In the genomic region with DNA sequence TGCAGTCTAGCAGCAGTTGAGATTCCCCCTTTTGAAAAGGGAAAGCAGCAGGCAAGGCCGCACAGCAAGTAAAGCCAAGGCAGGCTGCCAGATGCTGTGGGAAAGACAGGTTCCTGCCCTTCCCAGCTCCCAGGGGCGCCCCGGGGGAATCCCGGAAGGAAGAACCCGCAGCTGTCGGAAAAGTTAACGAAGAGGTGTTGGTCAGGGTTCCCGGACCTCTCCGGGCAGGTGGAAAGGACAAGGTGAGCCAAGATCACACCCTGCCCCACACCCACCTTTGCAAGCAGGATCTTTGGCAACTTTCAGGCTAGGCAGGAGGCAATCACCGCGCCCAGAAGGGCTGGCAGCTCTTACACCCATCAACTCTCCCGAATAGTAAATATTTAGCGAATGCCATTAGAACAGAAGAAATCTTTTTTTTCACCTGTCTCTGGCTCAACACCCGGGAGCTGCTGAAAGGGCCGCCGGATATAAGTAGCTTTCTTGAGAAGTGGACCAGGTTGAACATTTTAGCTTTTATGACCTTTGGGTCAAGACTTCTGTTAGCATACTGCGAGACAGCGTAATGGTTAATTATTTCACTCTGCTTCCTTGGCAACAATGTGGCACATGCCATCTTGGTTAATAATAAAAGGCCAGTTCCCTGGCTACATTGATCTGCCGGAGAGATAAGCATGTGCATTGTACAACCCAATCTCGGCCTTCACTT, we compare ENCODE assay signal across 9 mouse cellular contexts. TPM values are rescaled to one million over a fixed set of nuclear protein-coding genes. Genes with fewer than 3 reads are reported as not detected.
DNase-seq lines count a peak whose midpoint lies in the region; ATAC-seq and TF ChIP-seq lines count a peak whose summit lies in the region.
"Had no signal": no experiment of that assay in that cellular context is flagged by ENCODE, and none has a peak within 500 bp of the region (broad histone marks: within the 10 kb centered on the region; RNA-seq: fewer than 3 reads in every experiment).

No protein-coding gene starts in this region.

- intact Hi-C loops in gastrocnemius, adult 2 months (cut with DNase I): no loop called here

- H3K27ac ChIP-seq in gastrocnemius, adult 2 months: no peak overlapping the region
- H3K27ac ChIP-seq in lung, embryonic 16.5 days (ENCODE audit: low read length): peak overlapping the region; percentile 85
- H3K27ac ChIP-seq in midbrain, embryonic 15.5 days: no peak overlapping the region

- no peaks in the 10 kb centered on the region for H3K9me3 ChIP-seq in lung, embryonic 16.5 days (ENCODE audit: control insufficient read depth, low read length)
- no peaks in the 10 kb centered on the region for H3K9me3 ChIP-seq in midbrain, embryonic 15.5 days

- peak overlapping the region; percentile 43 for H3K4me3 ChIP-seq in gastrocnemius, adult 2 months
- no peak overlapping the region for H3K4me3 ChIP-seq in lung, embryonic 16.5 days (ENCODE audit: low read length)
- H3K4me3 ChIP-seq in midbrain, embryonic 15.5 days: no peak overlapping the region

- no peak for TF ChIP-seq CTCF in gastrocnemius, adult 2 months (IDR thresholded peaks at IDR 0.05)

- no peaks in the 10 kb centered on the region for H3K36me3 ChIP-seq in lung, embryonic 16.5 days (ENCODE audit: control insufficient read depth, insufficient read depth, low read length)
- H3K36me3 ChIP-seq in midbrain, embryonic 15.5 days (replicated peaks): no peaks in the 10 kb centered on the region

- no peaks in the 10 kb centered on the region for H3K4me1 ChIP-seq in lung, embryonic 16.5 days (replicated peaks; ENCODE audit: control insufficient read depth, insufficient read depth, low read length)
- no peaks in the 10 kb centered on the region for H3K4me1 ChIP-seq in midbrain, embryonic 15.5 days

- ATAC-seq in lung, embryonic 16.5 days (ENCODE audit: low read depth): peak; percentile 80
- ATAC-seq in midbrain, embryonic 15.5 days (replicated peaks): no peak
- ATAC-seq: Patski had no signal

- peak; percentile 51 for DNase-seq in gastrocnemius, adult 2 months
- DNase-seq in gastrocnemius, postnatal 25 days: no peak
- DNase-seq in NIH3T3 (ENCODE audit: low read depth): peak; percentile 25
- peak; percentile 84 for DNase-seq in kidney, adult 18-20 months
- no peak for DNase-seq in B cell, adult 2 months
- DNase-seq in layer of hippocampus, postnatal 36 days: no peak

- H3K27me3 ChIP-seq in lung, embryonic 16.5 days (ENCODE audit: control insufficient read depth, insufficient read depth, low read depth, low read length): no peaks in the 10 kb centered on the region
- H3K27me3 ChIP-seq in midbrain, embryonic 15.5 days (replicated peaks): no peaks in the 10 kb centered on the region
- H3K27me3 ChIP-seq: Patski had no signal

- H3K9ac ChIP-seq in lung, embryonic 16.5 days (ENCODE audit: low read length): 0 out of 2 replicates have a peak overlapping the region, but pooled peaks have one; percentile 0
- no peak overlapping the region for H3K9ac ChIP-seq in midbrain, embryonic 15.5 days

- peak overlapping the region; percentile 24; the same call in 1 of the 2 replicates for H3K4me2 ChIP-seq in lung, embryonic 16.5 days (ENCODE audit: low read depth, low read length)
- H3K4me2 ChIP-seq in midbrain, embryonic 15.5 days: no peak overlapping the region

- 25% methylated on average over 20 of the region's 20 CpGs for WGBS in lung, embryonic 16.5 days
- 58% methylated on average over 20 of the region's 20 CpGs for WGBS in midbrain, embryonic 15.5 days

RNA-seq across cellular contexts. Expression of a gene that starts 11.4 kb away (rescaled TPM):
- not detected for total RNA-seq in gastrocnemius, adult 2 months (2021)
- total RNA-seq in gastrocnemius, postnatal 25 days (2021): not detected
- 0.77 and 0.87 TPM in 2 replicates for polyA plus RNA-seq in lung, embryonic 16.5 days (2015; fragmentation: Nextera tagmentation; extraction: Ambion mirVana)
- total RNA-seq in layer of hippocampus, postnatal 36 days (2021): not detected
- not detected in 2 replicates for polyA plus RNA-seq in midbrain, embryonic 15.5 days (2015; fragmentation: Nextera tagmentation; extraction: Ambion mirVana)
- polyA plus RNA-seq: Patski had no signal

RNA-seq across cellular contexts. Expression of a gene that starts 39.7 kb away (rescaled TPM):
- total RNA-seq in gastrocnemius, adult 2 months (2021): 100 to 1,000 TPM; 201 to 232 TPM
- total RNA-seq in gastrocnemius, postnatal 25 days (2021): 100 to 1,000 TPM; 177 to 180 TPM
- 186 and 187 TPM in 2 replicates for polyA plus RNA-seq in lung, embryonic 16.5 days (2015; fragmentation: Nextera tagmentation; extraction: Ambion mirVana)
- total RNA-seq in layer of hippocampus, postnatal 36 days (2021): 100 to 1,000 TPM; 148 to 156 TPM
- polyA plus RNA-seq in midbrain, embryonic 15.5 days (2015; fragmentation: Nextera tagmentation; extraction: Ambion mirVana): 173 and 181 TPM in 2 replicates

RNA-seq across cellular contexts. Expression of a gene that starts 39.8 kb away (rescaled TPM):
- total RNA-seq in gastrocnemius, adult 2 months (2021): 10 to 100 TPM; 19.8 to 24.3 TPM
- 10 to 100 TPM; 20.4 to 24.0 TPM for total RNA-seq in gastrocnemius, postnatal 25 days (2021)
- 129 and 130 TPM in 2 replicates for polyA plus RNA-seq in lung, embryonic 16.5 days (2015; fragmentation: Nextera tagmentation; extraction: Ambion mirVana)
- total RNA-seq in layer of hippocampus, postnatal 36 days (2021): 10 to 100 TPM; 87.9 to 89.4 TPM
- polyA plus RNA-seq in midbrain, embryonic 15.5 days (2015; fragmentation: Nextera tagmentation; extraction: Ambion mirVana): 150 and 156 TPM in 2 replicates

RNA-seq across cellular contexts. Expression of a gene that starts 54.6 kb away (rescaled TPM):
- total RNA-seq in gastrocnemius, adult 2 months (2021): 10 to 100 TPM; 30.5 to 42.2 TPM
- 10 to 100 TPM; 28.2 to 30.5 TPM for total RNA-seq in gastrocnemius, postnatal 25 days (2021)
- polyA plus RNA-seq in lung, embryonic 16.5 days (2015; fragmentation: Nextera tagmentation; extraction: Ambion mirVana): 75.4 and 79.0 TPM in 2 replicates
- total RNA-seq in layer of hippocampus, postnatal 36 days (2021): 10 to 100 TPM in 1 of 2 experiments, 1 to 10 TPM in 1; 6.9 to 10.8 TPM
- polyA plus RNA-seq in midbrain, embryonic 15.5 days (2015; fragmentation: Nextera tagmentation; extraction: Ambion mirVana): 7.5 and 7.8 TPM in 2 replicates

Comparison
In these comparisons a context has a peak if more than half of its experiments do, and no peak if none do; other contexts are left out.
1. DNase-seq: peak in gastrocnemius, adult 2 months (single experiment), NIH3T3 (single experiment) and kidney, adult 18-20 months (single experiment); none in gastrocnemius, postnatal 25 days (single experiment), B cell, adult 2 months (0 of 2) and layer of hippocampus, postnatal 36 days (0 of 2).